Mouse (Mus musculus): ENCODE measurements at regions not wholly inside any gene's neighbourhood (a gene's known extent, or its start where the extent isn't known, plus 50 kb on each side); places are given as distances from the start of the nearest gene placed in this dataset.
"Not testable (repeated sequence)": the region's sequence is repeated elsewhere in the genome, so short reads cannot be mapped to it uniquely, and the experiment has no call there.

DNA sequence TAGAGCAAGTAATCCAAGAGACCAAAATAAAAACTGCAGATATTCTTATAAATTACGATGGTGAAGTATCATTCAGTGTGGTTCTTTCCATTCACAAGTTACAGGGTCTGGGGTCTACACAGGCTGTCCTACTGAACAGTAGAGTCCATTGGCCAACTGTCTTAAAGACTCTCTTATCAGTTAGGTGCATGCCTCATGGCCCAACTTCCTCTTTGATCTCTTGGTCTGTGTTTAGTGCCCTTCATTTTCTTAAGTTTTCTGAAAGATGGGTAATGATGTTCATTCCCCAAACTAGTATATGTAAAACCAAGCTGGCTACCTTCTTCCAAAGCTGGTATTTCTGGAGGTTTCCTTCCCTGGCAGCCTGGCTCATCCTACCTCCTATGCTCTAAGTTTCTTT, 268.7 kb upstream of the Ift57 start:
- ATAC-seq: no peak

DNA sequence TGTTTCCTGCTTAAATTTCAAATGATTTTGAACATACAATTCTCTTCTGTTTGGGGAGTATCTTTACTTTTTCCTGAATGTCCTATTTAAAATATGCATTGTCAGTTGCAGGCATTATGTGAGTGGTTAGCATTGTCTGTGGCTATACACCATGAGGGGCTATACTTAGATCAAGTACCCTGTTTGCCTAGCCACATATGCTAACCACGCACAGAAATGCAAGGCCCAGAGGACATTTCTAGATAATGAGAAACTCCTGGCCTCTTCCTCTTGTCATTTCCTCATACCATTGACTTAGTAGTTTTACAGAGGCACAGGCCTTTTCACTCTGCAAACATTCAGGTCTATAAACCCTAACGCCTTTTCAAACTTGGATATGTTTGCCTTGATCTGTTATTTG, 267.1 kb upstream of the Ift57 start:
- ATAC-seq: no peak

DNA sequence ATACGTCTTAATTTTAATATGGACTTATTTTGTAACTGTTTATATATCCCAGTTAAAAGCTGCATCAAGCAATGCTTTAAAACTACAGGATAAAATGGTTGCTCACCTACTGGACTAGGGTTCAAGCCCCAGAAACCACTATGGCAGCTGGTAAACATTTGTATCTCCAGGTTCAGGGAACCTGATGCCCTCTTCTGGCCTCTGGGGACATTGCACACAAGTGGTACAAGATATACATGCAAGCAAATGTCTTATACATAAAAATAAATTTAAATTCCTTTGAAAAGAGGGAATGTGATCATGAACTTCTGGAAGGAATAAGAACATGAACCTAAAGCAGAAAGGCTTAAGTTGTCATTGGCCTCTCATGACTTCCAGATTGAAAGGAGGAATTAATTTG, 257.8 kb upstream of the Ift57 start:
- no peak for ATAC-seq

DNA sequence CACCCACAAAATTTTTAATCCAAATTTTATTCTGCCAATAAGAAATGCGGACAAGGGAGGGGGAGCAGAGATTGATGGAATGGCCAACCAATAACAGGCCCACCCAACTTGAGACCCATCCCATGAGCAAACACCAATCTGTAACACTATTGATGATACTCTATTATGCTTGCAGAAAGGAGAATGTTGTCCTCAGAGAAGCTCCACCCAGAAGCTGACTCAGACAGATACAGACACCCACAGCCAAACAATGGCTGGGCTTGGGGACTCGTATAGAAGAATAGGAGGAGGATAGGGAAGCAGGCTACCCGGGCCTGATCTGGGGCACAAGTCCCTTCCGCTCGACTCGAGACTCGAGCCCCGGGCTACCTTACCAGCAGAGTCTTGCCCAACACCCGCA, 251.7 kb upstream of the Ift57 start:
- not testable (repeated sequence) for ATAC-seq

DNA sequence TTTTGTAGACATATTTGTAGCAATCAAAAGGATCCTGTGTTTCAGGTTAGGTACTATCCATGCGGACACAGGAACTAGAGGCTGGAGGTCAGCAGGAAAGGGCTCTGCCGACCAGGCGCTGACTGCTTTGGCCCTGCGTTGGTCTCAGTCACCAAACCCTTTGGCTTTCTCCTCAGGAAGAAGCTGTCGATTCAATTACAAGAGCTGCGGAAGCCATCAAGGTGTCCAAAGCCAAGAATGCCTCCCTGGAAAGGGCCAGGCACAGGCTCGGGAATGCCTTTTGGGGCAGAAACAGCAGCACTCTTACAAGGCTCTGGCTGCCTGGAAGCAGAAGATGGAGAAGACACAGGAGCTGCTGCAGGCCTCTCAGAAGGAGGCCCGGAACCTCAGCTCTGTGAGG, 205.2 kb upstream of the Ift57 start:
- no peak for ATAC-seq

DNA sequence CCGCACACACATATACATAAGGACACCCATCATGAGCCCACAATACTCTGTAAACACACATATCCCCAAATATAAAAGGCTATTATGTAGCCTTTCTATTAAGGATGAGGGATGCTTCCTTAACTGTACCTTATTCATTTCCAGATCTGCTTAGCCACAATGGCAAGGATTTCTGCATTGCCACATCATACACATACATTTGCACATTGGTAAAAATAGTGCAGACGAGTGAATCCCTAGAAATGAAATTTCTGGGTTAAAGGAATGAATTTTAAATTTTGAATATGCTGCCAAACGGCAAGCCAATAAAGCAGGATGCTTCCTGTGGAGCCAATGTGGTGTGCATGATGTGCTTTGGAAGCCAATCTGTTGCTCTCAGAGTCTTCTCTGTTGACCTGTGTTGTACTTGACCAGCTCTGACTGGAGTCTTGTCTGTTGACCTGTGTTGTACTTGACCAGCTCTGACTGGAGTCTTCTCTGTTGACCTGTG, 201.5 kb upstream of the Ift57 start:
- ATAC-seq: no peak

DNA sequence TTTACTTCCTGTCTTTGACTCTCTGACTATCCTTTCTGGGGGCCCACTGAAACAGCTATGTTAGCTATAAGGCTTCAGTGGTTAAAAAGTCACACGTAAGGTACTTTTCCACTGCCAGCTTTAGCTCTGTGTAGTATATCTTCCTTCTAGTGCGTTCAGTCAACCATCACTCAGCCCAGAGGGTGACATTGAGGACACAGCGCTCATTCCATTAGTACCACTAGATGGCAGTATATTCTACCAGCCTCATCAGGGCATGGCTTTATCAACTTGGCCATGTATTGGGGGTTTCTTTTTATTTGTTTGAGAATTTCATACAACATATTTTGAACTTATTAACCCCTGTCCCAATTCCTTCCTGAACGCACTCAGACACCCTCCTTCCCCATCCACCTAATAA, 198.2 kb upstream of the Ift57 start:
- peak; percentile 58 for ATAC-seq

DNA sequence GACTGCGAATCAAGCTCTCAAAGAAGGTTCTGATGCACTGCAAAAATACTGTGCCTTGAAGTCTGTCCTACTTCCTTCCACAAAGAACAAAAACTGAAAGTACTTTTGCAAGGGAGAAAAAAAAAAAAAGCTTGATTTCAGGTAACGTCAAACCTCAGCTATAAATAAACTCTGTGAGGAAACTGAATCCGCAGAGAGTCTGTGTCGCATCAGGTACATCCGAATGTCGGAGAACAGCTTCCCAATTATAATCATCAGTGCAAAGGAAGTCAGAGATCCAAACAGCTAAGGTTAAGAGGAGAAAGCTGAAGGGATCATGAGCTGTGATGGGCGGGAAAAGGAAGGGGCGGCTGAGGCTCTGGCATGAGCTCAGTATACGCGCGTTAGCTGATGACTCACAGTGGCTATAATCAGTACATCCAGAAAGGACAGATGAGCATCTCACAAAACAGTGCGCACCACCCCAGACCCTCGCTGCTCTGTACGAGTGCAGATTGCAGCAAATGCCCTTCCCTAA, 195.1 kb upstream of the Ift57 start:
- peak; percentile 84 for ATAC-seq

DNA sequence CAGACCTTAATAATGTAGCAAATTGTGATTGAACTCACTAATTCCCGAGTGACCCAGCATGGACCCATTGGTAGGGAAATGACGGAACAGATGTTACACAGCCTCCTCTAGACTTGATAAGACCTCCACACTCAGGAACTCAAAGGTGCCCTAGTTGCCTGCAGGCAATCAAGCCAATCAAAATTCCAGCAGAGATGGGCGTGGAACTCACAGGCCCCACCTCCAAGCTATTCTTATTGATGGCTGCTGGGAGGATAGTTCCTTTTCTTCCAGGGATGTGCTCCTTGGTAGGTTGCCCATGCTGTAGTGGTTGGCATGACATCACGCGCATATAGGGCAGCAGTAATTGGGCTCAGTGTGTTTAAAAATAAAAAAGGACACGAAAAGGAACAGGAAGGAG, 194.4 kb upstream of the Ift57 start:
- ATAC-seq: no peak

DNA sequence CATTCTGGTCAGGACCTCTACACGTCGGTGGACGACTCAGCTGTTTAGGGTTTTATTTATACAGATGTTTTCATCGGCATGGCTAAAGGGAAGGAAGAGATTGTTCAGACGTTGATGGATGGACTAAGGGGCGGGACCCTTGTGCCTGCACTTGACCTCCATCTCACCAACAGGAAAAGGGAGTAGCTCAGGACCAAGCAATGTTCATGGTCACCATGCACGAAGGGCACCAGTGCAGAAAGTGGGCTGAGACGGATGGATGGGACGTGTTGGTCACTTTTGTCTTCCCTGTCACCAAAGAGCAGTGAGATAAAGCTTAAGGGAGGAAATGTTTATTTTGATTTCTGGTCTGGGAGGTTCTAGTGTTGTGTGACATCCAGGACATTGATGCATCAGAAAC, 193.8 kb upstream of the Ift57 start:
- no peak for ATAC-seq

DNA sequence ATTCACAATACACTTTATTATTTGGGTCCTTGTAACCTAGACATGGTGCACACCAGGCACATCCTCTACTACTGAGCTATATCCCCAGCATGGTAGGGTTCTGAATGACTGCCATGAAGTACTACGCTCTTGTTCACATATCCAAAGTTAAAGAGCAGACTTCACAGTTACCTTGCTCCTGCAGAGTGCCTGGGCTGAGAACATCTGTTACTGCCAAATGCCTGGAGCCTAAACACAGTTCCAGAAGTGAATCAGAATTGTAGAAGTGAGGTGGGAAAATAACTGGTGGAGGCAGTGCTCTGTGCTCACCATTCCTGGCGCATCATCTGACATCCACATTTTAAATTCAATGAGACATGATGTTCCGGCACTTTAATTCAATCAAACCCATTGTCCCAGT, 180.2 kb upstream of the Ift57 start:
- no peak for ATAC-seq

DNA sequence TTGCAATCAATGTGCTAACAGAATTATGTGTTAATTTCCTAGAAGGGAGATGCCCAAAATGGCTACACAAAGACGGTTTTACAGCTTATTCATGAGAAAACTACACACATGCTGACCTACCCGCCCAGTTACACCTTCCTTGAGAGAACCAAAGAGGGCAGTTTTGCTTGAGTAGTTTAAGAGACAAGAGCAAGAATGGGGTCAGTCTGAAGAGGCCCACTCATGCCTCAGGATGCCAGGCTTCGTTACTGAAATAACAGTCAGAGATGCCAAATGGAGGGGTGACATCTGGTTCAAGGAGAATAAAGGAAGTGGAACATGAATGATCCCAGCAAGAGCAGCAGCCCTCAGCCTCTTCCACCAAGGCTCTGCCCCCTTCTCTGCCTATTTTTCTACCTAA, 178.6 kb upstream of the Ift57 start:
- ATAC-seq: no peak

DNA sequence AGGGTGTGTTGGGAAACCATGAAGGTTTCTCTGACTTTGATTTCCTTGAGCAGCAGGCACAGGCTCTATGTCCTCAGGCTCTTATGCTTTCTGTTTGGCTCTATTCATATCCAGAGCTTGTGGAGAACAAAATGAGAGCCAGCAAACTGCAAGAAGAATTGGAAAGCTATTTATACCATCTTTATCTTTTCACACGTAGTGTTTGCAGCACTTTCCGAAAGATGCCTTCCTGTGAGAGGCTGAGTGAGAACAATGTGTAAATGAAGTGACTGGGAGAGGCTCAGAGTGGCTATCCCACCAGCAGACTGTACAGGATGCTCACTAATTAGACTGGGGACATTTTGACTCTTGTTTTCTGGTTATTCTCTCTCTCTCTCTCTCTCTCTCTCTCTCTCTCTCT, 177.3 kb upstream of the Ift57 start:
- ATAC-seq: no peak

DNA sequence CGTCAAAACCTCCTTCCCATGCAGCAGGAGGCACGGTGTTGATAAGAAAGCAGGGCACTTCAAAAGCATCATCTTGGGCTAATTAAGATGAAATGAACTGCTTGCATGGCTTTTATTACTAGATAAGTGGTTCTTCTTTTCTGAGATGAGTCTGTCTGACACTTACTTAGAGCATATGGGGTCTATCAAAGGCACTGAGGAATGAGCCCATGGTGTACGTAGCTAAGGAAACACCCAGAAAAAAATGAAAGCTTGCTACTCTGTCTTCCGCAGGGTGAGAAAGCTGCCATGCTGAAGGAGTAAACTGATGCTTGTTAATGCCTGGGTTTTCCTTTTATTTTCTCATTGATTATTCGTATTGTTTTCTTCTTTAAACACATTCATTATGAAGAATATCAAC, 176.5 kb upstream of the Ift57 start:
- no peak for ATAC-seq

DNA sequence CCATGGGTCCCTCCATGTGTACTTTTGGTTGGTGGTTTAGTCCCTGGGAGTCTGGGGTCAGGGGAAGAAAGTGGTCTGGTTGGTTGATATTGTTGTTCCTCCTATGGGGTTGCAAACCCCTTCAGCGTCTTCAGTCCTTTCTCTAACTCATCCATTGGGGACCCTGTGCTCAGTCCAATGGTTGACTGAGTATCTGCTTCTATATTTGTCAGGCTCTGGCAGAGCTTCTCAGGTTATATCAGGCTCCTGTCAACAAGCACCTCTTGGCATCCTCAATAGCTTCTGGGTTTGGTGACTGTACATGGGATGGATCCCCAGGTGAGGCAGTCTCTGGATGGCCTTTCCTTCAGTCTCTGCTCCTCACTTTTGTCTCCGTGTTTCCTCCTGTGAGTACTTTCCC, 170.4 kb upstream of the Ift57 start:
- not testable (repeated sequence) for ATAC-seq

DNA sequence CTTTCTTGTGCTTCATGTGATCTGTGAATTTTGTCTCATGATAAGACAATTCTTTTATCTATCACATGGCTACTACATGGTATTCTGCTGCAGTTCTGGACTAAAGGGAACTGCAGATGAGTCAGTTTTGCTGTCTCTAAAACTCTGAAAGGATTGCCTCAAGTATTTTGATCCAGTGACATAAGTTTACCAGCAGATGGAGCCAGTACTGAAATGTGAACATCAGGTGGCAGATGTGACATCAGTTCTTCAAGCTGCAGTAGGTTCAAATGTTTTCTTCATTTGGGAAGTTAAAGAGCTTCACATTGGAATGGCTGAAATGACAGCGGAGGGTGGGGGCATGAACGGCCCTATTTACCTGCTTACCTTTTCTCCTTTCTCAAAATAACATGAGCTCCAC, 170.0 kb upstream of the Ift57 start:
- peak; percentile 71 for ATAC-seq

DNA sequence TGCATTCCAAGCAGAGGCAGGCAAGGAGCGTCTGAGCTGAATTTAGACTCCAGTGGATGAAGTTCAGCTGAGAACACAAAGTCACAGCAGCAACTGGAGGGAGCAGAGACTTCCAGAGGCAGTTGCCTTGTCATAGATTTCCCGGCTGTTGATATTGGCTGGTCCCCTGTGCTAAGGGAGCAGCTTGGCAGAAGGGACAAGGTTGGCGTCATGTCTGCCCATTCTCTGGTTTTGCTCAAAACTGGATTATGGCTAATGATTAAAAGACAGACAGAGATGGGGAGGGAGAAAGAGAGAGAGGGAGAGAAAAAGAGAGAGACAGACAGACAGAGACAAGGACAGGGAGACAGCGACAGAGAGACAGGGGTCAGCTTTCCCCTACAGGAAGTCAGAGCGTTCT, 169.0 kb upstream of the Ift57 start:
- ATAC-seq: no peak

DNA sequence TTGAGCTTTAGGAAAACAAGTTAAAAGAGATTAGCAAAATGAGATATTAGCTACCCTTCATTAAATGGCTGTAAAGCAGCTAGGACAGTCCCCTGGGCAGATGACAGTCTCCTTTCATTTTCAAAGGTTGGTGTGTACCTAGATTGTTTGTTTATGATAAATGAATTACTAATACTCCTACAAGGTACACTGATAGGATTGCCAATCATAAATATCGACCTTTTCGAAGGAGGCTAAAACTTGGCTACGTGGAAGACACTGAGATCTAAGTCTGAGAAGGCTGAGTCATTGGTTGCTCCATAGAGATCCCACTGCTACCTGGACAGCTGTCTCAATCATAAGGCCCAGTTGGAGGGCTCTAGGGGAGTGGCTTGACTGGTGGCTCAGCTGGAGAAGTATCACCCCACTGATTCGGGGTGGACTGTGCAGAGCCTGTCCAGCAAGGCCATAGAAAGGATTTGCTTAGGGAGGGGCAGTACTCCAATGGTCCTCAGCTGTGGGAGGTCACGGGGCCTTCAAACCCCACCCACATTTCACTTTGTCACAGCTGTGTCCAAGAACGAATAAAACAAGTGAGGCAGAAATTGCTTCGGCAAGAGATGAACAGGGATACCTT, 166.9 kb upstream of the Ift57 start:
- ATAC-seq: no peak

DNA sequence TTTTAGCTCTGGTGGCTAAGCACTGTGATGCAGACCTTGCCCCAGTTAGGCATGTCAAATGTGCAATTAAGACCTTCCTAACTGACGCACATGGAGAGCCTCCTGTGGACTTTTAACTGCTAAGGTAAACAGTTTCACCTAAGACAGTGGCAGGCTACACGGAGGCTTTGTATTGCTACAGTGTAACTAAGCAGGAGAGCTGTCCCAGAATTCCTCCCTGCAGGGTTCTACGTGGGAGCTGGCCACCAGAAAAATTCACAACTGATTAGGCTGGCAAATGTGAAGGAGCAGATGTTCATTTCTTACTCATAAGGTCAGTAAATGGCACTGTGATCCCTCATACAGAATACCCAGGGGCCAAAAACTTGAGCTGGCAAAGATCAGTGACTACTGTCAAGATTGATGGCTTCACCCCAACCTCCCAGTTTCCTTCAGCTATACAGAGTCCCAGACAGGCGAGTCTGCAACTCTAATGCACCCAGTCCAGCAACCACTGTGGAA, 165.5 kb upstream of the Ift57 start:
- no peak for ATAC-seq

DNA sequence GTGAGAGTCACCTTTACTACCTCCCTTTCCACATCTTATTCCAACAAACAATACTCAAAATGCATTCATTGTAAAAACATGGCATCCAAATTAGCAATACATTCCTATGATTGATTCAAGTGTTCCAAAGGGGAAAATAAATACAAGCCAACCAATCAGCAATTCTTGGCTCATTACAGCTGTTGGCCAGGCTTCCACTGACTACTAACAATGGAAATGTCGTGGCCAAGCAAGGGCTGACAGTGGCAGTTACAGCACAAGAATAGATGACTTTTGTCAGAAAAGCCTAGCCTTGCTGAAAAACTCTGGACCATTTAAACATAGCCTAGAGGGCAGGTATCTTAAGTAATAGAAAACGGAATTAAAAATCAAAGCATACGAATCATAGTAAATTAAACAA, 148.8 kb upstream of the Ift57 start:
- no peak for ATAC-seq

DNA sequence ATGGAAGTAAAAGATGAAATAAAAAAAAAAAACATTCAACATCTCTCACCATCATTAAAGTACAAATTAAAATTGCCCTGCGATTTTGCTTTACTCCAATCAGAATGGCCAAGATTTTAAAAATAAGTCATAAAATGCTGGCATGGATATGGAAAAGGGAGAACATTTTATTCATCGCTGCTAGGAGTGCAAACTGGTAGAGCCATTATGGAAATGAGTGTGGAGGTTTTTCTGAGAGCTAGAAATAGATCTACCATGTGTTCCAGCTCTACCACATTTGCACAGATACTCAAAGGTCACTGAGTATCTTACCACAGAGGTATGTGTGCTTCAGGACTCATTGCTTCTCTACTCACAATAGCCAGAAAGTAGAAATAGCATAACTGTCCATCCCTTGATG, 129.0 kb upstream of the Ift57 start:
- no peak for ATAC-seq

DNA sequence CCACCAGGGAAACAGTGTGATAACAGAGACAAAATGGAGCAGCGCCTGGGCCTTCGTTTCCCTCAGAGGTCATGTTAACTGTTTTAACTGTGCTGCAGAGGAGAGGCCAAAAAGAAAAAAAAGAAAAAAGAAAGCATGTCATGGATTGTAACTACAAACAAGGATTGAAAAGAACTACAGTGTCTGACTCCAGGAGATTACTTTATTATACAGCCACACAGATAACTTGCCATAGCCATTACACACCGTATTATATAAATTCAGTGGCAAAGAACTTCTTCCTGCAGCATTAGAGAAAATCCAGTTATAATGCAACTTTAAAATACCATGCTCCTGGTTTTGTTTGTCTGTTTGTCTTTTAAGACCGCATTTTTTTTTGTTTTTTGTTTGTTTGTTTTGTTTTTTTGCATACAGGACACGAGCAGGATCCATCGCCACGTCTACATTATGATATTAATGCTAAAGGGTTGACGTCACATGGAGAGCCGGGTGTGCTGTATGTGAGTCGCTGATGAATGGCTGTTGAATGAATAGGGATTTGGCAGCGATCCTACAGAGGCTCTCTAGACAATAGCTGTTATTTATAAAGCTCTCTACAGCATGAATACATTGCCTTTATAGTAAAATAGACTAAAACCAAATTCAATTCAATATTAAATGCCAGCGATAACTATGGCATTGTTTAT, 126.4 kb upstream of the Ift57 start:
- ATAC-seq: no peak

DNA sequence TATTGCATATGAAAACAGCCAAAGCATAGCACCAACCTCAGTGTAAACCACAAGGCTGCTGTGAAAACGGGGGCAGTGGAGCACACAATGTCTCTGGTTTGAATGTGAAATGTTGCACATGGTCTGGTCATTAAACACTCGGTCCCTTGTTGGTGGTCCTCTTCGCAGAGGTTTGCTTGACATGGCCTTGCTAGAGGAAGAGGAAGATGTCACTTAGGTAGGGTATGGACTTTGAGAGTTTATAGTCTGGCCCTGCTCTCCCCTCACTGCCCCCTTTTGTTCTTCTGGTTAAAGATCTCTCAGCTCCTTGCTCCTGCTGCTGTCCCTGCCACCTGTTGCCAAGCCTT, 125.9 kb upstream of the Ift57 start:
- no peak for ATAC-seq

DNA sequence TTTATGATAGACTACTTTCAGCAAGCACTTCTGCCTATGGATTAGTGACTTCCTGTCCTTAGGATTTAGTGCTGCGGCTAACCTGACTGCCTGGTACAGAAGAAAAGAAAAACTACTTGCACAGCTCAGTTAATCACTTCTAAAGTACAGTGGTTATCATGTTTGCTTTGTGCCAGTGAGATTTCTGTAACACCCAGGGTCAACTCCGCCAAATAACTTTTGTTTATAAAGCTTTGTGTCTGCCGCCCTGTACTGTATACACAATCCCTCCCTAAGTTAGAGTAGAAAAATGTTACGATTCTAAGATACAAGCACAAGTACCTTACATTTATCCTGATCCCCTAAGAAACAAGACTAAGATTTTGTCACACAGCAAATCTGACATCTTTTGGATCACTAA, 120.1 kb upstream of the Ift57 start:
- ATAC-seq: no peak

DNA sequence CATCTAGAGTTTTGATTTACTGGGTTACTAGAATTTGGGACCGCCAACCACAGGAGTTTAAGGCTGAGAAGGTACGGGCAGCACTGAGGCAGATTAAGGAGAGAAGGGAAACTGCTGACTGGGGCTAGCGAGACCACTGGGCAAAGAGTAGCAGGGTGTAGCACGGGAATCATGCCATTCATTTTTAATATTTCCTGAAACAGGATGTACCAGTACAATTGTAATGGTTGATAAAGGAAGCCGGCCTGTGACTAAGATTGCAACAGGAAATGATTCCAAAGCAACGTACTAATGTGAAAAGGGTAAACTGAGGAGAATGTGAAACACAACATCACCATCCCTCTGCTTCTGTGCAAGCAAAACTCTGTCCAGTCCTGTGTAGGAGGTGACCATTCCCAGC, 118.3 kb upstream of the Ift57 start:
- ATAC-seq: no peak

All from activated CD4-positive, CD25-positive, alpha-beta regulatory T cell, adult 4 months (primary cell).